Mouse (Mus musculus) heart, postnatal 0 days (tissue): ENCODE measurements around the gene Pga5.

Experiments used
- CTCF ChIP-seq: IDR thresholded peaks from 2 replicates; pipeline ENCODE4 v1.5.1; 2016; ENCODE audit warnings: antibody characterized with exemption, control low read depth, low read depth
- EP300 ChIP-seq: IDR thresholded peaks from 2 replicates; pipeline ENCODE4 v1.6.1; 2016; ENCODE audit warnings: antibody characterized with exemption, low read depth

GRCm38 (mm10) chr19:10695801-10696200, 17.9 kb upstream of the Pga5 start:
- TF ChIP-seq CTCF (no peak), EP300 (no peak)
